Mouse (Mus musculus): Measurements from ENCODE around the gene Aipl1. TPM values are rescaled to one million over a fixed set of nuclear protein-coding genes. Genes with fewer than 3 reads are reported as not detected.

The Aipl1 gene
- total RNA-seq, 2 experiments from 2014 or later, result not detected

DNA sequence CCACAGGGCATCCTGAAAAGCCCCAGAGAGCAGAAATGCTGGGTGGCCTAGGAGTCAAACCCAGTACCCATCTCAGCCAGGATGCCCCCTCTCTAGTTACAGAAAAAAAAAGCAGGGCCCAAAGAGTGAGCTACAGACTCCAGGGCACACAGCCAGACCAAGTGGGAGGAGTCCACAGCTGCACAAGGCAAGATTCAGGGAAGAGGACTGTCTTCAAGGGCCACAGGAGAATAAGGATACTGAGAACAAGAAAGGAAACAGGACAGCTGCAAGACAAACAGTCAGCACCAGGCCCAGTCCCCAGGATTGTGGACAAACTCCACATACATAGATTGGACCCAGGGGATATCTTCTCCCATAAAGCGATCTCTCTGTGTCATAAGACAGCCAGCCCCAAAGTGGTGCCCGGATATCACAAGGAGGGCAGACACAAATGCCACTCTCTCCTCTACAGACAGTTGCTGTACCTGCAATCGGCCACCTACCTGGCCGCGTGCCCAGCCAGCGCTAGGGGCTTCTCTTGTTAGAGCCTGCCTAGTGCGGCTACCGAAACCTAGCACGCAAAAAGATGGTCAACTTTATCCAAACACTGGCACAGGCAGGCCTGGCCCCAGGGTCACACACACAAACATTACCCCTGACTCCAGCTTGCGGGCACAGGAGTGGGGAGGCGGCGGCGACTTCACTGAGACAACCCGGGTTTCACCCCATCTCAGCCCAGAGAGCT lies 13.0 kb upstream of the Aipl1 start:
- no peak for DNase-seq

GRCm38 (mm10) chr11:72049171-72049759 lies 12.0 kb upstream of the Aipl1 start:
- DNase-seq, result no peak

DNA sequence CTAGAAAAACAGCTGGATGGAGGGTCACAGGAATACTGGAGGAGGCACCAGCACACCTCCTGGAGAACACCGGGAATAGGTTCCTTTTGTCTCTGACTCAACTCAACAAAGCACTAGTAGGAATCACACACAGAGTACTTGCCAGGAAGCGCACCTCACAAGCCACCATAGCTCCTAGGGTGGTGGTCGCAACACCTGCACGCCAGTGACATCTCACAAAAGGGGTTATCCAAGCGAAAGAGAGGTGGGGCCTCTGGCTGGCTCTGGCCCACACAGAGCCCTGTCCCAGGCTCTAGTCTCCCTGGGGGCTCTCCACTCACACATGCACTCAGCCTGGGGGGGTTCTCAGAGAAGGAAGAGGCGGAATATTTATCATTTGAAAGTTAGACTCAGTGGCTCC lies 11.4 kb upstream of the Aipl1 start:
- no peak for DNase-seq

GRCm38 (mm10) chr11:72044231-72044630 lies 6.9 kb upstream of the Aipl1 start:
- no peak for DNase-seq

GRCm38 (mm10) chr11:72042631-72043030 lies 5.3 kb upstream of the Aipl1 start:
- DNase-seq, result no peak

DNA sequence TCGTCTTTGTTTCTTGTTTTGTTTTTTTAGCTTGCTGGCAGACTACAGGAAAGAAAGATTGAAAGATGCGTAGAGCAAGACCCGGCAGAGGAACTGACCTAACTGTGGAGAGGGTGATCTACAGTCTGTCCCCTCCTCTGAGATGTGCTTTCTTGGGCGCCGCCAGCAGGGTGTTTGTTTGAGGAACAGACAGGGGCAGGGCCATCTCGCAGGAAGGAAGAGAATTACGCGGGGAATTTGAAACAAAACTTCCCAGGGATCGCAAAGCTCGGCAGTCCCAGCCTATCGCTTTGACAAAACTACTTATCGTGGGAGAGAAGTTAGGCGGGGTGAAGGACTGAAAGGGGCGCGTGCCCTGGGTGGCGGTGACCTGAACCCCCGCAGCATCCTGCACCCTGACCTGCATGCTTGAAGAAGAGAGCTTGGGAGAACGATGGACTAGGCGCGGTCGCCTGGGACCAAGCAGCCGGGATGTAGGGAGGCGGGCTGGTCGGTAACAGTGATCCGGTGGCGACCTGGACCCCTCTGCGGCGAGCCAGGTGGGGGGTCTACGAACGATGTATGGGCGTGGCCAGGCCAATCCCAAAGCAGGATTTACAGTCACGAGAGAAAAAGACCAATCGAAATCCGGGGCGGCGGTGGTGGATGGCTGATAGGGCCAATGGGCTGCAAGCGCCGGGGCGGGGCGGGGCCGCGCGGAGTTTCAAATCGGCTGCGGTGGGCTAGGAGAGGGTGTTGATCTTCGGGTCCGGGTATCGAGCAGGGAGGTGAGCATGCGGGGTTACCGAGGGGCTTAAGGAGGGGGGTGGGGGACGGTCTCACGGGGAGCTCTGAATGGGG lies 4.7 kb upstream of the Aipl1 start, which contains the start of gene Pimreg:
Pimreg (plus strand) TSS at position 265 of the 840 bp plus-strand sequence.
- DNase-seq, result peak; percentile 68 to 77

- no peak for DNase-seq
Measured at GRCm38 (mm10) chr11:72041290-72041767, 4.0 kb upstream of the Aipl1 start.

DNA sequence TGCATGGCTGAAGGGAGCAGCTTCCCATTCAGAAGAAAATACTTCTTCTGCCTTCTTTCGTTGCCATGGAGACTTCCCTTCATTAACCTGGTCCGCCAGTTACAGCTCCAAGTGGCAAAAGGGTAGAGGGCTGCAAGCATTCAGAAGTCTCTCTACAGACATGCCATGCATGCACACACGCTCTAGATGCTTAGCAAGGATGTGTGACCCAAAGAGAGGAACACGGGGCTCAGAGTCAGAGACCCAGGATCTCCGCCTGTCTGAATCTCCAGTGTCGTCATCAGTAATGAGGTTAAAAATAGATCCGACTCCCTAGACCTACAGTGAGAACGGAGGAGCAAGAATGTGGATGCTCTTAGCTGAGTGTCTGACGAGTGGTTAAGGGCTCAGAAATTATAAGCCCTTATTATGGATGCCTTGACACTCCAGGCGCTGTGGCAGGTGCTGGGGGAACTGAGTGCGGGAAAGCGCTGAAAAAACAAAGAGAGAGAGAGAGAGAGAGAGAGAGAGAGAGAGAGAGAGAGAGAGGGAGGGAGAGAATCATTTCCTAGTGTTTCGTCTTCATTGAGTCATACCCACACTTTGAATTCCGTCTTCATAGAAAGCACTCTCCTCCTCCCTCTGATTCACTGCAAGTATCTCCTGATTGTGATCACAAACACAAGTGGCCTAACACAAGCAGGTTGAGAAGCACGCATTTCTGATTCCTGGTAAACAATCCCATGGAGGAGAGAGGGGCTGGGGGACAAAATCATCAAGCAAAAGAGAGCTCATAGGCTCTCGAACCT lies 2.5 kb upstream of the Aipl1 start:
- no peak for DNase-seq

DNA sequence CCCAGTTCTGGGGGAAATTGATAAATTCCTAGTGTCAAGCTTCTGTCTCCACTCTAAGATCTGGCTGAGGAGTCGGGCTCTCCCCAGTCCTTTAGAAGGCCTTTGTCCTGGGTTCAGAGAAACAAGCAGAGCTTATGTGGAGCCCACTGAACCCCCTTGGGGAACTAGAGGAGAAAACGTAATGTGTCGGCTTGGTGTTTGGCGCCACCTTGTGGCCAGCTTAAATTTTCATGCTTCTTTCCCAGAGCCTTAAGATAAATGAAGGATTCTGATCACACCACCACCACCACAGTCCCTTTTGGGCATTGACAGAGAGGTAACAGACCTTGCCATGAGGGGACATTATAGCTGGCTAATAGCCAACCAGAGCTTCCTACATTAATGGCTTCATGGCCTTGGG lies 687 bp upstream of the Aipl1 start:
- peak; percentile 65 to 68 for DNase-seq

GRCm38 (mm10) chr11:72032589-72032988 lies 4.7 kb downstream of the Aipl1 start:
- no peak for DNase-seq

DNA sequence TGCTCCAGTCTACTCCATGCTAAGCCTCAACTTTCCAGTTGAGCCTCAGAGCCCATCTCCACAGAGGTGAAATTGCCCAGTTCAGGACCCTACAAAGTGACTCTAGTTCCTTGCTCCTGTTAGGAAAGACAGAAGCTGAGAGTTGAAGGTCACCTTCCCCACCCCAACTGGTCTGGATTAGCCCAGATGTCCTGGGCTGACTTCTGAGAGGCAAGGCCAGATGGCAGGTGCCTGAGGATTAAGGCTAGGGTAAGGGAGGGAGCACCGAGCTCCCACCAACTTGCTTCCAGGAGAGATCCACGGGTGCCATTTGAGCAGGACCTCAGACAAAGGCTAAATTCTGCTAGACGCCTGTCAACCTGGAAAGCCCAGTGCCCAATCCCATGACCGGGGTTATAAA lies 5.2 kb downstream of the Aipl1 start:
- DNase-seq, result no peak

DNA sequence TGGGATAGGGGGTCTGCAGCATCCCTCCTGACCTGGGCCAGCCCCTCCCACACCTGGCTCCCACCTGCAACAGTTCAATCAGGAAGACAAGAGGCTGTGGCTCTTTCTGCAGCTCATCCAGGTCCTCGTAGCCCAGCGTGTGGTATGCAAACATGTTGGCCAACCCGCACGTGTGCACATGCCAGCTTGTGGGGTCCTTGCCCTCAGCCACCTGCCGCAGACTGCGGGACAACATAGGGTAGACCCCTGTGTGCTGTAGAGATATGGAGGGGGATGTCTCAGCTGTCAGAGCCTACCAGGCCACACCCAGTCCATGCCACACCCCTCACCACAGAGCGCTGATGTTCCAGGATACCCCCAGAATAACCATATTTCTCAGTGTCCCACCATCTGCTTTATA lies 6.0 kb downstream of the Aipl1 start:
- DNase-seq, result no peak

DNA sequence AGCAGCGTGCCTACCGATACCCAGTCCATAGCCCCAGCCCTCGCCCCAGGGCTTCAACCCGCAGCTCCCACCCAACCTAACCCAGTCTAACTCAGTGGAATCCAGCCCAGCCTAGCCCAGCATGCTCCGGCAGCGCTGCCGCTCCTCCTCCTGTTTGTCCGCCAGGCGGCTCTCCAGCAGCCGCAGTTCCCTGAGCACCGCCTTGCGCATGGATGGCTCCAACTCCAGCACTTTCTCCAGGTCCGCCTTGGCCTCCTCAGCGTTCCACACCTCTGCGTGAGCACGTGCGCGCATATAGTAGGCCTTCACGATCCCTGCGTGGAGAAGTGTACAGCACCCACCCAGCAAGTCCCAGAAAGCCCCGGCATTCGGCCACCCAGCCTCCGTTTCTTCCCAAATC lies 8.2 kb downstream of the Aipl1 start:
- DNase-seq, result no peak

DNA sequence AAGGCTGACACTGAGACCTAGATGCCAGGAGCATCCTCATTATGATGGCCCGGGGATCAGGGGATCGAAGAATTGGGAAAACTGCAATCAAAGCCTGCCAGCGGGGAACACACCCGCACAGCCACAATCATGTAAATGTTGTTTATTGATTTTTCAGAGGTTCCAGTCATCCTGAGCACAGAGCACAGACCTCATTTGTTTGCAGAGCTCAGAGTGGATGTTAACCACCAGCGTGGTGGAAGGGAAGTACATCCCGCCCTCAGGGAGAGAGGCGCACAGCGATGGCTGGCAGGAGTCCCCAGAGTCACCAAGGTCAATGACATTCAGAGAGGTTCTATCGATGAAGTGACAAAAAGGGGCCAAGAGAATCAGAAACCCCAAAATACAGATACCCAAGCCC lies 9.5 kb downstream of the Aipl1 start:
- DNase-seq, result no peak

DNA sequence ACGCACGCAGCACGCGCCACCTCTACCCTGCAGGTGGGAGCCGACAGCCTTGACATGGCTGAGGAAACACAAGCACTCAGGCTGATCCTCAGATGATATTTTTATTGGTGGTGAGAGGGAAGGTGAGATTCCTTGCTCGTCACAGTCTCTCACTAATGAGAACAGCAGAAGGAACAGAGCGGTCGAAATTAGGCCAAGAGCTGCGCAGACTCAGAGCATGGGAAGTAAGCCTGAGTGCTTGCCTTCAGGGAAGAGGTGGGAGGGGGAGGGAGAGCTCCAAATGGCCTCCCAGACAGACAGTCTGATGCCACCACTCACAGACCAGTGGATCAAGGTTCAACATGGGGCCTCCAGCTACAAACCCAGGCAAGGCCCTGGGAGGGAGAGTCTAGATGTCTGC lies 10.8 kb downstream of the Aipl1 start:
- DNase-seq, result no peak

- DNase-seq, result no peak
Measured at GRCm38 (mm10) chr11:72025843-72026242, 11.5 kb downstream of the Aipl1 start.

DNA sequence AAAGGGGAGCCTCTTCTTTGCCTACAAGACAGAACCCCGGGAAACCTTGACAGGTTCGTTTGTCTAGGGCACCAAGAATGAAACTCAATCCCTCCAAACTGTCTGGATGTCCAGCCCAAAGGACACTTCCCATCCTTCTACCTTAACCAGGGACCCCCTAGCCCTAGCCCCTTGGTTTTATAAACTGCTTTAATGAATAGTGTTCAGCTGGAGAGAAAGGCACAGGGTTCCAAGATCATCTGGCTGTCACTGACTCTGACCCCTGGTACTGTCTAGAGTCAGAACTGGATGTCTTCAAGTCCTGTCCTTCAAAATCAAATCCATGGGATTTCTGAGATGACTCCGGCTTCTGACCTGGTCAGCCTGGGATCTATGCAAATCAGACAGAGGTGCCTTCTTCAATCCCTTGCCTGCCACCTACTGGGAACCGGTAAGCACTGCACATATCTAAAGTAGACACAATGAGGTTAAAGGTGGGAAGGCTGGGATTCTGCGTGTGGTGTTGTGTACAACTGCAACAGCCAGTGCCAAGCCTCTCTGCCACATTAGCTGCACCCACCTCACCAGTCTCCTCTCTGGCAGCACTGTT lies 13.0 kb downstream of the Aipl1 start:
- DNase-seq, result peak in 1 of 2 experiments; percentile 66

DNA sequence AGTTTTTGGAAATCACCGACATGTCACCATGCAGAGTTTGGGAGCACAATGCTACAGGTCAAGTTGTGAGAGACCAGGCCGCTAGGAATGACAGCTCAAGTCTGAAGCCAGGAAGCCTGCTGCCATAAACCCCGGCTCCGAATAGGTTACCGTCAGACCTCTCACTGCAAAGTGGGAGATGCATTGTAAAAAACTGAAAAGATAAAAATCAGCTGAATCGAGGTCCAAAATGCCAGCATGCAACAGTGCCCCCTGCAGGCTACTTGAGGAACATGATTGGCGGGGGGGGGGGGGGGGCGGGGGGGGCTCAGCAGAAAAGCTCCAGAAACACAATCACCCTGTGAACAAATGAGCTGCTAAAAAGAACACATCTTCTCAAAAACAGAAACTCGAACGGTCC lies 13.7 kb downstream of the Aipl1 start:
- DNase-seq, result no peak

GRCm38 (mm10) chr11:72022827-72023226 lies 14.5 kb downstream of the Aipl1 start:
- no peak for DNase-seq

GRCm38 (mm10) chr11:72021015-72021414 lies 16.3 kb downstream of the Aipl1 start:
- no peak for DNase-seq

DNA sequence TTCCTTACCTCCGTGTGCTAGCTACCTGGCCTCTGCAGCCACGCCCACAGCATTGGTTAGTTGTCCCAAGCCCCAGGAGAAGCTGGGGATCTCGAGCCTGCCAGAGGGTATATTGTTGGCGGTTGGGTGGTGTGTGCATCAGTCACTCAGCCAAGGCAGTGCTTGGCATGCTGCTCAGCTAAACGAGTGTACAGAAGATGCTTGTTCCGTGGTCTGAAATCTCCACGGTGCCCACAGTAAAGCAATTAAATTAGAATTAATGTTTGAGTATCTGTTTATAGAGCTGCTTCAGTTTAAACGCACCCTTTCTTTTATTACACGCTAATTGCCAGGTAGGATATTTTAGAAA lies 20.1 kb downstream of the Aipl1 start:
- DNase-seq, result no peak
